Mouse (Mus musculus): ENCODE measurements around the gene Amotl2.

Gene Amotl2

GRCm38 (mm10) chr9:102719085-102719484, 2.6 kb downstream of the Amotl2 start:
- DNase-seq (ENCODE audit: low spot score), result no peak

GRCm38 (mm10) chr9:102719936-102720566, 3.6 kb downstream of the Amotl2 start:
- no peak for DNase-seq (ENCODE audit: low spot score)

GRCm38 (mm10) chr9:102720567-102721167, 4.2 kb downstream of the Amotl2 start:
- DNase-seq (ENCODE audit: low spot score), result no peak

GRCm38 (mm10) chr9:102721406-102721978, 5.0 kb downstream of the Amotl2 start:
- DNase-seq (ENCODE audit: low spot score), result no peak

GRCm38 (mm10) chr9:102722071-102722561, 5.6 kb downstream of the Amotl2 start:
- DNase-seq (ENCODE audit: low spot score), result no peak

GRCm38 (mm10) chr9:102722750-102723149, 6.3 kb downstream of the Amotl2 start:
- no peak for DNase-seq (ENCODE audit: low spot score)

- DNase-seq (ENCODE audit: low spot score), result no peak
Measured at GRCm38 (mm10) chr9:102723241-102723709, 6.8 kb downstream of the Amotl2 start.

- DNase-seq (ENCODE audit: low spot score), result peak; percentile 97
Measured at GRCm38 (mm10) chr9:102723990-102724461, 7.6 kb downstream of the Amotl2 start.

GRCm38 (mm10) chr9:102724942-102725341, 8.5 kb downstream of the Amotl2 start:
- no peak for DNase-seq (ENCODE audit: low spot score)

- peak; percentile 91 for DNase-seq (ENCODE audit: low spot score)
Measured at GRCm38 (mm10) chr9:102725958-102726654, 9.6 kb downstream of the Amotl2 start.

GRCm38 (mm10) chr9:102726811-102727210, 10.3 kb downstream of the Amotl2 start:
- no peak for DNase-seq (ENCODE audit: low spot score)

GRCm38 (mm10) chr9:102727662-102728468, 11.4 kb downstream of the Amotl2 start:
- no peak for DNase-seq (ENCODE audit: low spot score)

GRCm38 (mm10) chr9:102728469-102728747, 11.9 kb downstream of the Amotl2 start:
- no peak for DNase-seq (ENCODE audit: low spot score)

GRCm38 (mm10) chr9:102729093-102729845, 12.8 kb downstream of the Amotl2 start:
- DNase-seq (ENCODE audit: low spot score), result no peak

GRCm38 (mm10) chr9:102729876-102730413, 13.5 kb downstream of the Amotl2 start:
- DNase-seq (ENCODE audit: low spot score), result no peak

GRCm38 (mm10) chr9:102731044-102731471, 14.6 kb downstream of the Amotl2 start:
- DNase-seq (ENCODE audit: low spot score), result no peak

- no peak for DNase-seq (ENCODE audit: low spot score)
Measured at GRCm38 (mm10) chr9:102731574-102732175, 15.2 kb downstream of the Amotl2 start.

GRCm38 (mm10) chr9:102732326-102732865, 15.9 kb downstream of the Amotl2 start:
- DNase-seq (ENCODE audit: low spot score), result no peak

GRCm38 (mm10) chr9:102733459-102733858, 17.0 kb downstream of the Amotl2 start:
- no peak for DNase-seq (ENCODE audit: low spot score)
